22 mouse cellular contexts compared by ENCODE assay signal in genomic region chr14:17087828-17088227, GRCm38 (mm10).
DNase-seq lines count a peak whose midpoint lies in the region; ATAC-seq and TF ChIP-seq lines count a peak whose summit lies in the region.
"Had no signal": no experiment of that assay in that cellular context is flagged by ENCODE, and none has a peak within 500 bp of the region (broad histone marks: within the 10 kb centered on the region; RNA-seq: fewer than 3 reads in every experiment).

No protein-coding gene starts in this region.

- no peaks in the 10 kb centered on the region for H3K36me3 ChIP-seq in intestine, embryonic 15.5 days
- no peaks in the 10 kb centered on the region for H3K36me3 ChIP-seq in intestine, embryonic 16.5 days (ENCODE audit: control insufficient read depth, insufficient read depth, low read length)
- no peaks in the 10 kb centered on the region for H3K36me3 ChIP-seq in forebrain, embryonic 15.5 days
- H3K36me3 ChIP-seq: embryonic facial prominence, embryonic 13.5 days; embryonic facial prominence, embryonic 15.5 days; forebrain, embryonic 10.5 days; forebrain, embryonic 12.5 days had no signal

- peak; percentile 73 for ATAC-seq in intestine, embryonic 15.5 days
- ATAC-seq in intestine, embryonic 16.5 days: peak; percentile 67
- no peak for ATAC-seq in forebrain, embryonic 15.5 days (replicated peaks)
- ATAC-seq: forebrain, embryonic 14.5 days had no signal

- H3K4me3 ChIP-seq in intestine, embryonic 15.5 days (replicated peaks): no peak overlapping the region
- no peak overlapping the region for H3K4me3 ChIP-seq in intestine, embryonic 16.5 days (ENCODE audit: low read length)
- no peak overlapping the region for H3K4me3 ChIP-seq in forebrain, embryonic 15.5 days
- no peak overlapping the region for H3K4me3 ChIP-seq in layer of hippocampus, adult 2 months
- H3K4me3 ChIP-seq: embryonic facial prominence, embryonic 13.5 days; embryonic facial prominence, embryonic 15.5 days; erythroblast, embryonic 14.5 days; forebrain, embryonic 10.5 days; forebrain, embryonic 12.5 days had no signal

- H3K27me3 ChIP-seq in intestine, embryonic 15.5 days (replicated peaks): no peaks in the 10 kb centered on the region
- H3K27me3 ChIP-seq in intestine, embryonic 16.5 days (replicated peaks; ENCODE audit: control insufficient read depth, insufficient read depth, low read length): no peaks in the 10 kb centered on the region
- no peaks in the 10 kb centered on the region for H3K27me3 ChIP-seq in forebrain, embryonic 15.5 days
- H3K27me3 ChIP-seq: embryonic facial prominence, embryonic 13.5 days; embryonic facial prominence, embryonic 15.5 days; forebrain, embryonic 12.5 days had no signal

- H3K9ac ChIP-seq in intestine, embryonic 15.5 days: no peak overlapping the region
- H3K9ac ChIP-seq in intestine, embryonic 16.5 days (ENCODE audit: low read depth, low read length): no peak overlapping the region
- H3K9ac ChIP-seq in forebrain, embryonic 15.5 days (replicated peaks): no peak overlapping the region
- H3K9ac ChIP-seq: embryonic facial prominence, embryonic 13.5 days; embryonic facial prominence, embryonic 15.5 days; forebrain, embryonic 12.5 days had no signal

- H3K4me1 ChIP-seq in intestine, embryonic 15.5 days (replicated peaks): no peaks in the 10 kb centered on the region
- 0 out of 2 replicates have a peak, but pooled peaks cover 3% of the 10 kb centered on the region for H3K4me1 ChIP-seq in intestine, embryonic 16.5 days (ENCODE audit: control insufficient read depth, insufficient read depth, low read length)
- H3K4me1 ChIP-seq in forebrain, embryonic 15.5 days: no peaks in the 10 kb centered on the region
- H3K4me1 ChIP-seq: embryonic facial prominence, embryonic 13.5 days; embryonic facial prominence, embryonic 15.5 days had no signal

- H3K9me3 ChIP-seq in intestine, embryonic 15.5 days: no peaks in the 10 kb centered on the region
- H3K9me3 ChIP-seq in intestine, embryonic 16.5 days (ENCODE audit: control insufficient read depth, low read length): no peaks in the 10 kb centered on the region
- H3K9me3 ChIP-seq in forebrain, embryonic 15.5 days: no peaks in the 10 kb centered on the region
- H3K9me3 ChIP-seq: embryonic facial prominence, embryonic 13.5 days; embryonic facial prominence, embryonic 15.5 days; forebrain, embryonic 10.5 days; forebrain, embryonic 12.5 days had no signal

- TF ChIP-seq CTCF in layer of hippocampus, adult 2 months (conservative IDR thresholded peaks at IDR 0.05): no peak

- DNase-seq in large intestine, adult 2 months (ENCODE audit: low read depth, low spot score): peak; percentile 42
- DNase-seq in layer of hippocampus, adult 2 months (ENCODE audit: low spot score in 2 of 2): no peak
- DNase-seq in right cerebral cortex, adult 18-20 months: no peak
- DNase-seq: adrenal gland, adult 2 months; adrenal gland, postnatal 10 days; adrenal gland, postnatal 25 days; cerebellum, adult 11 months; cerebellum, adult 18-20 months; cerebellum, adult 8-10 months; cerebellum, adult 9-11 months; cerebellum, postnatal 14 days; cerebellum, postnatal 36 days; embryo, embryonic 11 days had no signal

- no peak overlapping the region for H3K4me2 ChIP-seq in intestine, embryonic 15.5 days (replicated peaks)
- H3K4me2 ChIP-seq in intestine, embryonic 16.5 days (ENCODE audit: low read depth, low read length): no peak overlapping the region
- no peak overlapping the region for H3K4me2 ChIP-seq in forebrain, embryonic 15.5 days (replicated peaks)
- H3K4me2 ChIP-seq: embryonic facial prominence, embryonic 13.5 days; embryonic facial prominence, embryonic 15.5 days; forebrain, embryonic 12.5 days had no signal

- WGBS in intestine, embryonic 15.5 days: 43% methylated on average over 1 of the region's 1 CpGs
- WGBS in intestine, embryonic 16.5 days: 59% methylated on average over 1 of the region's 1 CpGs
- WGBS in large intestine, adult 2 months: 38% methylated on average over 1 of the region's 1 CpGs
- 95% methylated on average over 1 of the region's 1 CpGs for WGBS in forebrain, embryonic 15.5 days

- H3K27ac ChIP-seq in intestine, embryonic 15.5 days: no peak overlapping the region
- no peak overlapping the region for H3K27ac ChIP-seq in intestine, embryonic 16.5 days (ENCODE audit: low read length)
- no peak overlapping the region for H3K27ac ChIP-seq in forebrain, embryonic 15.5 days (replicated peaks)
- H3K27ac ChIP-seq in layer of hippocampus, adult 2 months: no peak overlapping the region
- H3K27ac ChIP-seq: embryonic facial prominence, embryonic 13.5 days; embryonic facial prominence, embryonic 15.5 days; forebrain, embryonic 10.5 days; forebrain, embryonic 12.5 days had no signal
